Mouse (Mus musculus) myocyte (in vitro differentiated cells): Measurements from ENCODE around the gene Rrp15.

Source experiments
- CEBPB ChIP-seq: IDR thresholded peaks from 2 replicates; pipeline ENCODE4 v1.6.1; 2011; ENCODE audit warnings: mild to moderate bottlenecking, moderate library complexity; ENCODE audit not compliant: poor library complexity, insufficient read depth, severe bottlenecking
- E2F4 ChIP-seq: IDR thresholded peaks from one replicate; pipeline ENCODE4 v1.6.1; 2011; ENCODE audit warnings: mild to moderate bottlenecking, control low read depth, moderate library complexity; ENCODE audit not compliant: insufficient read depth
- POLR2A ChIP-seq: IDR thresholded peaks from one replicate; pipeline ENCODE4 v1.6.1; 2011; ENCODE audit warnings: low read depth, mild to moderate bottlenecking, control low read depth, moderate library complexity; ENCODE audit not compliant: insufficient read length
- POLR2AphosphoS2 ChIP-seq: IDR thresholded peaks from one replicate; pipeline ENCODE4 v1.6.1; 2011; ENCODE audit warnings: low read depth, control low read depth; ENCODE audit not compliant: insufficient read length
- USF1 ChIP-seq: IDR thresholded peaks from one replicate; pipeline ENCODE4 v1.6.1; 2011; ENCODE audit warnings: low read depth, mild to moderate bottlenecking, control low read depth, moderate library complexity

- TF ChIP-seq POLR2A (no peak), POLR2AphosphoS2 (no peak), E2F4 (no peak), USF1 (no peak), CEBPB (no peak)
Measured at GRCm38 (mm10) chr1:186773124-186773523, 24.0 kb upstream of the Rrp15 start.
